Mouse (Mus musculus) kidney, embryonic 15.5 days (tissue): Measurements from ENCODE around the gene Atp2a3. TPM values are rescaled to one million over a fixed set of nuclear protein-coding genes. Genes with fewer than 3 reads are reported as not detected.

ENCODE experiments used
- ATAC-seq: fragments of 200-750 bp; cut with Nextera tagmentation; replicated peaks from 2 replicates; pipeline ENCODE4 v1.8.0; 2017; ENCODE audit warnings: moderate TSS enrichment; ENCODE audit not compliant: low FRiP score
- H3K27ac ChIP-seq: fragments of 300-500 bp; sonication (generic); 2 replicates; pipeline ENCODE4 v1.5.1; 2015; ENCODE audit warnings: mild to moderate bottlenecking, inconsistent platforms
- H3K27me3 ChIP-seq: fragments of 300-500 bp; sonication (generic); 2 replicates; pipeline ENCODE4 v1.6.1; 2015; ENCODE audit warnings: inconsistent platforms
- H3K36me3 ChIP-seq: fragments of 300-500 bp; sonication (generic); 2 replicates; pipeline ENCODE4 v1.6.1; 2015; ENCODE audit warnings: inconsistent platforms
- H3K4me1 ChIP-seq: fragments of 300-500 bp; sonication (generic); 2 replicates; pipeline ENCODE4 v1.6.1; 2015; ENCODE audit warnings: inconsistent platforms
- H3K4me2 ChIP-seq: fragments of 300-500 bp; sonication (generic); 2 replicates; pipeline ENCODE4 v1.6.1; 2015; ENCODE audit warnings: moderate library complexity, mild to moderate bottlenecking, inconsistent platforms
- H3K4me3 ChIP-seq: fragments of 300-500 bp; sonication (generic); replicated peaks from 2 replicates; pipeline ENCODE4 v1.5.1; 2015; ENCODE audit warnings: mild to moderate bottlenecking, inconsistent platforms
- H3K9ac ChIP-seq: fragments of 300-500 bp; sonication (generic); 2 replicates; pipeline ENCODE4 v1.6.1; 2015; ENCODE audit warnings: mild to moderate bottlenecking, inconsistent platforms
- H3K9me3 ChIP-seq: fragments of 300-500 bp; sonication (generic); replicated peaks from 2 replicates; pipeline ENCODE4 v1.6.1; 2016; ENCODE audit warnings: inconsistent platforms
- WGBS: fragments of 180-500 bp; shearing (Covaris S2); methylation state at CpG from one replicate; pipeline ENCODE4 v1.1.7; 2015; ENCODE audit warnings: mixed read lengths; 5-methylcytosine and 5-hydroxymethylcytosine counted together
- polyA plus RNA-seq: library from polyadenylated mRNA; unstranded; fragments of >200 nt; fragmentation: Nextera tagmentation; extraction: Ambion mirVana; gene quantifications from 2 replicates; pipeline ENCODE4 v1.2.1, GENCODE M21; 2015

Gene Atp2a3
- 4.2 and 5.7 TPM in 2 replicates for polyA plus RNA-seq

DNA sequence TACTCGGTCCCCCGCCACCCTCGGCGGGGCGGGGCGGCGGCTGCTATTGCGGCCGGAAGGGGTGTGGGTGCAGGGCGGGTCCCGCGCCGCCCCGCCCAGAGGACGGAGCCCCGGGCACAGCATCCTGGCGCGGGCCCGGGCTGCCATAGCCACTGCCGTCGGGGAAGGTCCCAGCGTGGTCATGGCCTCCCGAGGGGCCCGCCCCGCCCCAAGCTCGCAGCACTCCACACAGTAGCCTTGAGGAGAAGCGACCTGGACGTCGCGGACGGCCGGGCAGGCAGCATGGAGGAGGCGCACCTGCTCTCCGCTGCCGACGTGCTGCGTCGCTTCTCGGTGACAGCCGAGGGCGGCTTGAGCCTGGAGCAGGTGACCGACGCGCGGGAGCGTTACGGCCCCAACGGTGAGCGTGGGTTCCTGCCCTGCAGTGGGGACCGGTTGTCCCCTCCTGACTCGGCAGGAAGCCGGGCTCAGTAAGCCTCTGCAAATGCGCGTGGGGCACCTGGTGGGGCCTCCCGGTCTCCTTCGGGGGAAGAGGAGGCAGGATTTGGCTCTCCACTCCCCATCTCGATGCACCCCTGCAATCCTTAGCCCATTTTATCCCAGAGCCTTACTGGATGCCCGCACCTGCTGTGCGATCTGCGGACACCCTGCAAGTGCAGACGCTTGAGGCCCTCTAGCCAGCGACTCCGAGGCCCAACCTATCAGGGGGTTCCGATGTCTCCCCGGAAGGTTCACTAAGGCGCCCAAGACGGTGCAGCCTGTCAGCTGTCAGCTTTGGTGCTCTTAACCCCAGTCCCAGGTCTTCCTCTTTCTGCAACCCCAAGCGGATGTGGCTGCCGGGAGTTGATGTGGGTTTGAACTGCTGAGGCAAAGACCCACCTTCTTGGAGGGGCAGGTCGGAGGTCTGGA is at the start of gene Atp2a3:
Atp2a3 (plus strand) TSS at position 98 of the 909 bp plus-strand sequence.
- peak within 1 kb of the TSS; percentile 11; the same call in 1 of the 2 replicates for H3K9ac ChIP-seq
- no peak within 1 kb of the TSS for H3K27ac ChIP-seq
- H3K4me3 ChIP-seq = peak within 1 kb of the TSS; percentile 45
- H3K27me3 ChIP-seq = peaks cover 37% of the 10 kb centered on the region
- 0 out of 2 replicates have a peak, but pooled peaks have one; percentile 34 for ATAC-seq
- H3K36me3 ChIP-seq = no peaks in the 10 kb centered on the region
- no peaks in the 10 kb centered on the region for H3K9me3 ChIP-seq
- H3K4me2 ChIP-seq = peak within 1 kb of the TSS; percentile 68
- H3K4me1 ChIP-seq = peaks cover 37% of the 10 kb centered on the region
- 3% methylated on average over 70 of the region's 70 CpGs for WGBS

DNA sequence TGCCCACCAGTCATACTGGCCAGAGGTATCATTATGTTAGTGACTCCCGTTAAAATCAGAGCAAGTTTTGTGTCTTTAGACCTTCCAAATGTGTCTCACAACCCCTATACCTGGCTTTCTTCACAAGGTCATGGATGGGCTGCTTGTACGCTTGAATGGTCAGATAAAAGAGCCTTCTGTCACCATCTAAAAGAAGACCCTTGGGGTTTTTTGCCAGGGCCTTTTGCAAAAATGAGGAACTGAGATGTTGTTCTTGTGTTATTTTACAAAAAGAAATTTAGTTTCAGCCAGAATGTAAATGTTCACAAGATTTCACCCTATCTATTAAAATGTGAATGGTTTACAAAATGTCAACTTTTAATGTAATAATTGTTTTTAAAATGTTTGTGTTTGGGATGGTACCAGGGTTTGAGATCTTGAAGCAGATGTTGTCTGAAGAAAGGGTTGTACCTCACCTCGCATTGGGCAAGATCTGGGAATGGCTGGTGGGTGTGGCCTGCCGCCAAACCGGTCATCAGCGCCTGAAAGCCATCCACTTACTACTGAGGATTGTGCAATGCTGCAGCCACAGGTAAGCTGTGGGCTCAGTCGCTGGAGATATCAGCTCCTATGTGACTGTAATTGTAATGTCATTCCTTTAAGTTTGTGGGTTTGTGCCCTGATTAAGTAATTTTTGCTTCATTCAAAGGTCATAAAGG is 43.5 kb upstream of the Atp2a3 start:
- no peaks in the 10 kb centered on the region for H3K9me3 ChIP-seq
- no peaks in the 10 kb centered on the region for H3K4me1 ChIP-seq
- no peak overlapping the region for H3K27ac ChIP-seq
- no peak overlapping the region for H3K4me3 ChIP-seq
- 83% methylated on average over 7 of the region's 7 CpGs for WGBS
- ATAC-seq = no peak
- peaks cover 89% of the 10 kb centered on the region for H3K36me3 ChIP-seq
- no peak overlapping the region for H3K4me2 ChIP-seq
- no peak overlapping the region for H3K9ac ChIP-seq
- no peaks in the 10 kb centered on the region for H3K27me3 ChIP-seq

DNA sequence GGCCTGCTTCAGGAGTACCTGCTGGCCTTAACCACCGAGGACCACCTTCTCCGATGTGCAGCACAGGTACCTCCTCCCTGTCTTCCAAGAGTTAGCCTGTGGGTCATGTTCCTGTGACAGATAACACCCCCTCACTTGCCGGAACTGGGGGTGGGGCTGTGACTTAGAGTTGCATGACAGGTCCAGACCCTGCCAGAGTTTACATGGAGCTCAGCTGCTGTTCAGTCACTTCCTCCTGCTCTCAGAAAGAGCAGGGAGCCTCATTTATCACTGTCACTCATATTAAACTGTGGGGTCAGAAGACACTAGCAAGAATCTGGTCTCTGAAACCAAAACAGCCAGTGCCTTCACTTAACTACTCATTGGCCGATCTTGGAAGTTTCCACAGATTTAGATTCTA is 37.9 kb upstream of the Atp2a3 start:
- no peaks in the 10 kb centered on the region for H3K27me3 ChIP-seq
- no peak overlapping the region; the same call in 1 of the 2 replicates for H3K27ac ChIP-seq
- no peak overlapping the region for H3K9ac ChIP-seq
- H3K4me1 ChIP-seq = peaks cover 14% of the 10 kb centered on the region
- no peak overlapping the region for H3K4me3 ChIP-seq
- H3K9me3 ChIP-seq = no peaks in the 10 kb centered on the region
- no peak overlapping the region for H3K4me2 ChIP-seq
- WGBS = 40% methylated on average over 4 of the region's 4 CpGs
- H3K36me3 ChIP-seq = peaks cover 60% of the 10 kb centered on the region
- ATAC-seq = no peak

DNA sequence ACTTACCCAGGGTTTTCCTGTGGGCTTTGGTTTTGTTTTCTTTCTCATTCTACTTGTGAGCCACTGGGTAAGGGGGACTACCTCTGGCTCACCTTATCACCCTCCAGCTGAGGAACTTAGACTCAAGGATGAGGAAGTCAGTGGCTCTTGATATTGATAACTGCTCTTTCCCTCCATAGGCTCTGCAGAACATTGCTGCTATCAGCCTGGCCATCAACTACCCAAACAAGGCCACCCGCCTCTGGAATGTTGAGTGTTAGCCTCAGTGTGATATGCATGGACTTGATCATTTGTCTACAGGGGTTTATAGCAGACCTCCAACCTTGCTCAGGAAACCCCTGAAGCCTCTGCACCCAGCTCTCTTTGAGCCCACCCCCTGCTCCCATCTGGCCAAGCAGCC is 36.5 kb upstream of the Atp2a3 start:
- Histone ChIP-seq H3K9ac (no peak overlapping the region), H3K27me3 (no peaks in the 10 kb centered on the region), H3K4me3 (no peak overlapping the region), H3K9me3 (no peaks in the 10 kb centered on the region), H3K36me3 (peaks cover 47% of the 10 kb centered on the region), H3K4me1 (peaks cover 14% of the 10 kb centered on the region), H3K4me2 (no peak overlapping the region), H3K27ac (0 out of 2 replicates have a peak overlapping the region, but pooled peaks have one; percentile 32)
- 81% methylated on average over 1 of the region's 1 CpGs for WGBS
- ATAC-seq = no peak

DNA sequence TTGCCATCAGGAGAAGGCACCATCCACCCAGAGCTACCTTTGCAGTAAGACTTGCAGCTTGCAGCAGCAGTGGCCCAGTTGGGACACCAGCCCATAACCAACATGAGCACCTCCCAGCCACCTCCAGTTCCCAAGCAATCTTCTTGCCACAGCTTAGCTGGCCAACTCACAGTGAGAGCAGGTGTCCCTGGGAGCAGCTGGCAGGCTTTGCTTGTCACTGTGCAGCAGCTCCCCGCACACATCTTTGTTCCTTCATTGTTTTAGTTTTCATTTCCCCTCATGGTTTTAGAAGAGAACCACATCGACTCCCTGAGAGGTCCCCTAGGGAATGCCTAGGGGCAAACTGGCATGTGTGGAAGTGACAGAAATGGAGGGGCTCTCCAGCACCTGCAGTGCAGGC is 35.9 kb upstream of the Atp2a3 start:
- 67% methylated on average over 2 of the region's 2 CpGs for WGBS
- no peaks in the 10 kb centered on the region for H3K27me3 ChIP-seq

DNA sequence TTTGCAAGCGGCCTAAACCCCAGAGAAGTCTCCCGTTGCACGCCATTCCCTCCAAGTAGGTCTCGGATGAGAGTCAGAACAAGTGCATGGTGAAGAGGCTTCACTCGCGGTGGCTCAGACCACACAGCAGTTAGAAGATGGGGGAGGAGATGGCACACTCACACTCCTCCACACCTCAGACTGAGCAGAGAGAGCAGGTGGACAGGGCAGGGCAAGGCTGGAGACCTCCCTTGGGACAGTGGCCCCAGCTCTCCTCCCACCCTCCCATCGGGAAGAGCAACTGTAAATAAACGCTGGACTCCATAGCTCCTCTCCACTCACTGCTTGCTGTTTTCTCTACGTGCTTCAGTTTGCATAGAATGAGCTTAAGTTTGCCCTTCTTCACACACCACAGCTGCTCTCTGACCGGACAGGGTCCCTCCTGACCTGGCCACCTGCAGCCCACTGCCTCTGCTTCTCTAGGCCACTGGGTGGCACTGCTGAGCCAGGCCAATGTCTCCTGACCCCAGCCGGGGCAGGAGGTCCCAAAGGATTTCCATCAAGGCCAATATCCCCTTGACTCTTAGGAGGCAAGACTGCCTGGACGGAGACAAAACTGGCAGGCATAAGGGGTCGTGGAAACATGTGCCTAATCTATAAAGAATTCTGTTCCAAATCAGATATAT is 34.6 kb upstream of the Atp2a3 start:
- Histone ChIP-seq H3K4me2 (no peak overlapping the region), H3K9ac (no peak overlapping the region), H3K4me3 (no peak overlapping the region), H3K4me1 (peaks cover 14% of the 10 kb centered on the region), H3K27me3 (no peaks in the 10 kb centered on the region), H3K27ac (no peak overlapping the region), H3K36me3 (peaks cover 34% of the 10 kb centered on the region), H3K9me3 (no peaks in the 10 kb centered on the region)
- peak; percentile 60; the same call in 1 of the 2 replicates for ATAC-seq
- WGBS = 50% methylated on average over 13 of the region's 13 CpGs

More for the DNA sequence above, 35.9 kb upstream of the Atp2a3 start:
- H3K9me3 ChIP-seq = no peaks in the 10 kb centered on the region
- no peak overlapping the region for H3K27ac ChIP-seq
- no peak overlapping the region for H3K4me3 ChIP-seq
- H3K4me2 ChIP-seq = no peak overlapping the region
- H3K9ac ChIP-seq = no peak overlapping the region
- peaks cover 14% of the 10 kb centered on the region for H3K4me1 ChIP-seq
- no peak for ATAC-seq
- H3K36me3 ChIP-seq = peaks cover 42% of the 10 kb centered on the region

DNA sequence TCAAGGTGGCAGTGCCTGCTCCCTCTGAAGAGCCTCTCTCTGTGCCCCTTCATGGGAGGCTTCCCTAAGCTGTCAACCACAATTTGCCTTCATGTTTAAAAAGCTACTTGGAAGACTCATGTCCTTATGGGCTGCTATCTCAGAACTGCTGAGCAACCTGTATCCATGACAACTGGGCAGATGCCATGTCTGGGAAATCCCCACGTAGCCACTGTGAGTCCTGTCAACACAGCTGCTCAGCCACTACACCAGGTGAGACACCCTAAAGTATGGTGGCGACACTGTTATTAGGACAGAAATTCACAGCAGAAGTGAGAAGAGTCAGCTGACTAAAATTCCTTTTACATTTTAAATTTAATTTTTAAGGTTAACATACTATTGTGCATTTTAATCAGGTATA is 32.5 kb upstream of the Atp2a3 start:
- Histone ChIP-seq H3K9ac (no peak overlapping the region), H3K4me3 (no peak overlapping the region), H3K4me2 (no peak overlapping the region), H3K36me3 (peaks cover 23% of the 10 kb centered on the region), H3K9me3 (no peaks in the 10 kb centered on the region), H3K4me1 (peaks cover 7% of the 10 kb centered on the region), H3K27ac (no peak overlapping the region), H3K27me3 (no peaks in the 10 kb centered on the region)
- WGBS = 78% methylated on average over 2 of the region's 2 CpGs
- ATAC-seq = no peak

DNA sequence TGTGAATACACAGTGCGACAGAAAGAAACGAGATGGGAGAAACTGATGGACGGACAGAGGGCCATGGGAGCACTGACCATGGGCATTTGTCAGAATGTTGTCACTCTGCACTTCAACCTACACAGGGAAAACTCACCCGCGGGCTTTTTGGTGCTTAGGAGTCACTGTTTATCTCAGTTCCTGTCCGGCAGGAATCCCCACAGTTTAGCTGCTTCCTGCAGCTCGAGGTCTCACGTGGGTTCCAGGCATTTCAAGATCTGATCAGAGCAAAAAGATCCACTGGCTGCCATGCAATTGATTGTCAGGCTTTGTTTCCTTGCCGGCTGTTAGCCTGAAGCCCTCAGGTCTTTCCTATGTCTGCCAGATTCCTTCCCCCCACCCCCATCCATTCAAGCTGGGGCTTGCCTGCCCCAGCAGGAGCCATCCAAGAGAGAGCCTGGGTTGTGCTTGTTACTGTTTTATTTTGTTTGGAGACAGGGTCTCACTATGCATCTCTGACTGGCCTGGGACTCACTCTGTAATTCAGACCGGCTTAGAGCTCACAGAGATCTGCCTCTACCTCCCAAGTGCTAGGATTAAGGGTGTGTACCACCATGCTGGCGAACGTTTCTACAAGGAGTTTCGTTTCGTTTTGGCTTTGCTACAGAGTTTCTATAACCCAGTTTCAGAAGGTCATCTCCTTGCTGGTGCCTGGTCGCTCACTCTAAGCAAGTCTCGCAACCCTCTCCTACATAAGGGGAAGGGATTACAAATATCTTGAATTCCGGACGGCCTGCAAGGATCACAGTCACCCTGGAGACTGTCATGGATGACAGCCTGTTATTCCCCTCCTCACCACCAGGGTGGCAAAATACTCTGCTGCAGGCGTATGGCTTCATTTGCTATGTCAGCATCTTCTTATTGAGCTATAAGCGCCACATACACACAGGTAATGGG is 20.5 kb upstream of the Atp2a3 start:
- H3K9ac ChIP-seq = no peak overlapping the region
- no peak; the same call in 1 of the 2 replicates for ATAC-seq
- H3K36me3 ChIP-seq = no peaks in the 10 kb centered on the region
- H3K9me3 ChIP-seq = no peaks in the 10 kb centered on the region
- peak overlapping the region; percentile 23 for H3K4me3 ChIP-seq
- H3K27me3 ChIP-seq = no peaks in the 10 kb centered on the region
- WGBS = 46% methylated on average over 20 of the region's 20 CpGs
- no peak overlapping the region for H3K27ac ChIP-seq
- peak overlapping the region; percentile 38 for H3K4me2 ChIP-seq
- H3K4me1 ChIP-seq = peaks cover 11% of the 10 kb centered on the region

DNA sequence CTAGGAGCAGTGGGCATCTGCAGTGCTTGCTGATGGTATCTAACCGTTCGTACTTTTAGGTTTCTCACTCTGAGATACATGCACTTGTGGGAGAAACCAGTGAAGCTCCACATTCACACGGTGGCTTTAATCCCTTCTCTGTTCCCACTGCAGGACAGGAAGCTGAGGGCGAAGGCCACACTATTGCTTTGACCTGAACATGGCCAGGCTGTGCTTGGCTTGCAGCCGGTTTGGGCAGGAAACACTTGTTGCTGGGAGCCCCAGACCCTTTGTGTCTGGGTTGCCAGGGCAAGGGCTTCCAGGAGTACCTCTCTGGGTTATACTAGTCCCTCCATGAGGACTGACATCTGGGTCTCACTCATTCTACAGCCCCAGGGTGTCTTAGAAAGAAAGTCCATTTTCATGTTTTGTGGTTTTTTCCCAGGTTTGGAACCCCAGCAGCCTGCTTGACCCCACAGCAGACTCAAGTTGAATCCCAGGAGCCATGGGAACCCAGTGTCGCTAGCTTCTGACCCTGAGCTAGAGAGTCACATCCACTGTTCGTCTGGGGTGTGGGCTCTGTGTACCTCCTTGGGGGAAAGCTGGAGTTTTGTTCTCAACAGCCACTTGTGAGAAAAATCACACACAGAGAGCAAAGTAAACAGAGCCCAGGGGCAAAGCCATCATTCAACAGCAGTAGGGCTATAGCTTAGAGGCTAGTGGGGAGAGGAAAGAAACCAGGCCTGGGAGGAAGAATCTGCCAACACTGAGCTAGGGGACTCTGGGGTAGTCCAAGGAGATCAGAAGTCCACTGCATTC is 15.8 kb upstream of the Atp2a3 start:
- Histone ChIP-seq H3K9me3 (no peaks in the 10 kb centered on the region), H3K27ac (0 out of 2 replicates have a peak overlapping the region, but pooled peaks have one; percentile 18), H3K4me2 (no peak overlapping the region), H3K4me1 (peaks cover 31% of the 10 kb centered on the region), H3K4me3 (no peak overlapping the region), H3K27me3 (no peaks in the 10 kb centered on the region), H3K36me3 (no peaks in the 10 kb centered on the region), H3K9ac (no peak overlapping the region)
- 39% methylated on average over 7 of the region's 7 CpGs for WGBS
- ATAC-seq = no peak

DNA sequence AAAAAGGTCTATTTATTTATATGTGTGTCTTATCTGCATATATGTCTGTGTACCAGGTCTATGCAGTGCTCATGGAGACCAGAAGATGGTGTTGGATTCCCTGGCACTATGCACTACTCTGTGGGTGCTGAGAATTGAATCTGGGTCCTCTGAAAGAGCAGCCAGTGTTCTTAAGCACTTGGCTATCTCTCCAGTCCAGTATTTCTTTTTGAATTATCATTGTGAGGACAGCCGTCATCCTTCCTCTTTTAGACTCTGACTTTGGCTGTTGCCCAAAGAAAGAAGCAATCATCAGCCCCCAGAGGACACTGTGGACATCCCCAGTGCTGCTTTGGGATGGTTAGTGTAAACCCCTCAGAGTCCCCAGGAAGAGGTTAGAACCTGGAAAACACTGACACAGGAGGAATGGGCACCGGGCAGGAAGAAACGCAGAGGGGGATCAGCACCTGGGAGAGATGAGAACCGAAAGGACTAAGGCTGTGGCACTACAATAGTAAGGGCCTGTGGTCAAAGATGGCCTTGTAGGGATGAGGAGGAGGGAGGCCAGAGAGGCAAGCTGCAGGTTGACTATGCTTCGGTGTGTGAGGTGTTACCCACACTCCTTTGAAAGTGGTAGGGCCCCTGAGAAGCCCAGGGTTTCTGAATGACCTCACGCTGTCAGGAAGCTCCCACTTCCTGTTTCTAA is 15.0 kb upstream of the Atp2a3 start:
- Histone ChIP-seq H3K27me3 (no peaks in the 10 kb centered on the region), H3K4me1 (peaks cover 33% of the 10 kb centered on the region), H3K4me3 (no peak overlapping the region), H3K9ac (no peak overlapping the region), H3K4me2 (no peak overlapping the region), H3K9me3 (no peaks in the 10 kb centered on the region), H3K27ac (peak overlapping the region; percentile 34; the same call in 1 of the 2 replicates), H3K36me3 (no peaks in the 10 kb centered on the region)
- WGBS = 52% methylated on average over 6 of the region's 6 CpGs
- peak; percentile 43; the same call in 1 of the 2 replicates for ATAC-seq
